Mouse (Mus musculus) hindbrain, postnatal 0 days (tissue): Measurements from ENCODE around the gene Kat14. TPM values are rescaled to one million over a fixed set of nuclear protein-coding genes. Genes with fewer than 3 reads are reported as not detected.

ENCODE experiments used
- ATAC-seq: fragments of 200-750 bp; cut with Nextera tagmentation; 2 replicates; pipeline ENCODE4 v1.8.0; 2017; ENCODE audit warnings: mild to moderate bottlenecking, moderate TSS enrichment, moderate library complexity
- DNase-seq: peaks from one replicate; pipeline ENCODE4 v3.0.0-alpha.2; 2015; ENCODE audit warnings: low spot score
- H3K27ac ChIP-seq: fragments of 300-500 bp; sonication (generic); 2 replicates; pipeline ENCODE4 v1.5.1; 2014; ENCODE audit warnings: mild to moderate bottlenecking
- H3K27me3 ChIP-seq: fragments of 300-500 bp; sonication (generic); 2 replicates; pipeline ENCODE4 v1.6.1; 2014; ENCODE audit warnings: low read length, mixed read lengths; ENCODE audit not compliant: insufficient read depth
- H3K36me3 ChIP-seq: fragments of 300-500 bp; sonication (generic); 2 replicates; pipeline ENCODE4 v1.6.1; 2014; ENCODE audit warnings: low read length, mixed read lengths; ENCODE audit not compliant: insufficient read depth
- H3K4me1 ChIP-seq: fragments of 300-500 bp; sonication (generic); 2 replicates; pipeline ENCODE4 v1.6.1; 2014; ENCODE audit warnings: antibody characterized with exemption, low read length, mixed read lengths; ENCODE audit not compliant: insufficient read depth
- H3K4me2 ChIP-seq: fragments of 300-500 bp; sonication (generic); 2 replicates; pipeline ENCODE4 v1.6.1; 2014; ENCODE audit warnings: low read depth, mild to moderate bottlenecking, low read length, moderate library complexity, mixed read lengths
- H3K4me3 ChIP-seq: fragments of 300-500 bp; sonication (generic); 2 replicates; pipeline ENCODE4 v1.5.1; 2014; ENCODE audit warnings: low read length
- H3K9ac ChIP-seq: fragments of 300-500 bp; sonication (generic); replicated peaks from 2 replicates; pipeline ENCODE4 v1.6.1; 2014; ENCODE audit warnings: mild to moderate bottlenecking, low read length, moderate library complexity, mixed read lengths
- H3K9me3 ChIP-seq: fragments of 300-500 bp; sonication (generic); 2 replicates; pipeline ENCODE4 v1.6.1; 2016; ENCODE audit warnings: low read length, mixed read lengths
- CTCF ChIP-seq: IDR thresholded peaks from 2 replicates; pipeline ENCODE4 v1.5.1; 2016; ENCODE audit warnings: antibody characterized with exemption, control low read depth, low read depth
- WGBS: fragments of 180-500 bp; shearing (Covaris S2); extraction: QIAGEN DNeasy Blood & Tissue Kit; methylation state at CpG from one replicate; pipeline ENCODE4 v1.1.7; 2014; 5-methylcytosine and 5-hydroxymethylcytosine counted together
- polyA plus RNA-seq: library from polyadenylated mRNA; unstranded; fragments of >200 nt; fragmentation: Nextera tagmentation; extraction: Ambion mirVana; gene quantifications from 2 replicates; pipeline ENCODE4 v1.2.1, GENCODE M21; 2015
- total RNA-seq: library from RNA; depleted of rRNA; stranded (reverse); fragments of >200 nt; gene quantifications from 2 replicates; pipeline ENCODE4 v1.2.3, GENCODE M21; 2014

The Kat14 gene
- total and polyA plus RNA-seq, 2 experiments from 2014 or later, result 22.5 to 23.5 TPM

DNA sequence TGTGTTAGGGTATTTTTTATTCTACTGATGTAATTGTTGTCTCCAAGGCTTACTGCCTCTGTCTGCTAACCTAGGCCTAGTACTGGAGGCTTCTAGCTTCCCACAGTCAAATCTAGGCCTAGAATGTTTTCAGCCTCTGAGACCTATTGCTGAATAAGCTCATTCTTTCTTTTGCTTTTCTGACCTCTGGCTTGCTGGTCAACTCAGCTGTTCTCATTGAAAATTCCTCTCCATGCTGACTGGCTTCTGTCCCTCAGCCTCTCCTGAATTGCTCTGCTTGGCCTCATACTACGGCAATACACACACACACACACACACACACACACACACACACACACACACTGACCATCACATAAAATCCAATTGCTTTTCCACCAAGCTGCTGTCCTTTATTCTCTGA is 57.0 kb downstream of the Kat14 start:
- Histone ChIP-seq H3K9ac (no peak overlapping the region), H3K36me3 (no peaks in the 10 kb centered on the region), H3K9me3 (no peaks in the 10 kb centered on the region), H3K27ac (no peak overlapping the region), H3K4me3 (no peak overlapping the region), H3K4me1 (no peaks in the 10 kb centered on the region), H3K4me2 (no peak overlapping the region), H3K27me3 (no peaks in the 10 kb centered on the region)
- no peak for DNase-seq
- no peak for TF ChIP-seq CTCF
- 43% methylated on average over 1 of the region's 1 CpGs for WGBS
- no peak for ATAC-seq

DNA sequence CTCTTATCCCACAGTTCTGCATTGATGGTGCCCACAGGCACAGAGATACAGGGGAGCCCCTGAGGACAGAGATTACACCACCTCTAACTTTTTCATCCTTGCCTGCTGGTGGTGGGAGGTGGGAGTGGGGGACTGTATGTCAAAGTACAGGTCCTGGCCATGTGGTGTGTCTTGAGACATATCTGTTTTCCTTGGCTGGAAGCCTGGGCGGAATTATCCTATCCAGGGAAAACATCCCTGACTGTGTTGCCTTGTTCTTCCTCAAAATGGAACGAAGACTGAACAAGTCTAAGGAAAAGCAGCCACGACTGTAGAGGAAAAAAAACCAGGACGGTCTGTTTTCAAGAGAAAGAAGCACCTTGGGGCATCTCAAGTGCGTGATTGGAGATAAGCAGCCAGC is 59.1 kb downstream of the Kat14 start:
- DNase-seq (no peak), ATAC-seq (no peak)
- Histone ChIP-seq H3K4me2 (no peak overlapping the region), H3K4me3 (no peak overlapping the region), H3K27ac (no peak overlapping the region), H3K27me3 (no peaks in the 10 kb centered on the region), H3K36me3 (no peaks in the 10 kb centered on the region), H3K9me3 (no peaks in the 10 kb centered on the region), H3K4me1 (no peaks in the 10 kb centered on the region), H3K9ac (no peak overlapping the region)
- WGBS, result 80% methylated on average over 5 of the region's 5 CpGs
- no peak for TF ChIP-seq CTCF

DNA sequence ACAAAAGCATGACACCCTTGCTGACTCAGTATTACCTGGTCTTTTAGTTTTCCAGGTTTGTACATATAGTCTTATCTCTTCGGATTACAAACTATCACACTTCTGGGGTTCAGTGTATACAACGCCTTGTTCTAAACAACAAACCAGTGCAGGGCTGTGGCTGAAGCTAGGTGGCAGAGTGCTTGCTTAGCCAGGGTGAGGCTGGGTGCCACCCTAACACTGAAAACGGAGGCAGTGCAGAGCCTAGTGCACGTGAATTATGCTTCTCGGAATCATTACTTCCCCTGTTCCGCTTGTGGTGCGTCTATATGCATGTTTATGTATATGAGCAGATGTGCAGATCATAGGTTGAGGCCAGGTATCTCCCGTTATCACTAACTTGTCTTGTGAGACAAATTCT is 59.9 kb downstream of the Kat14 start:
- H3K9me3 ChIP-seq, result no peaks in the 10 kb centered on the region
- WGBS, result 85% methylated on average over 8 of the region's 8 CpGs
- no peaks in the 10 kb centered on the region for H3K27me3 ChIP-seq
- H3K4me3 ChIP-seq, result no peak overlapping the region
- no peak for DNase-seq
- H3K36me3 ChIP-seq, result no peaks in the 10 kb centered on the region
- no peak for ATAC-seq
- no peaks in the 10 kb centered on the region for H3K4me1 ChIP-seq
- no peak overlapping the region for H3K4me2 ChIP-seq
- no peak overlapping the region for H3K27ac ChIP-seq
- no peak for TF ChIP-seq CTCF
- H3K9ac ChIP-seq, result no peak overlapping the region

DNA sequence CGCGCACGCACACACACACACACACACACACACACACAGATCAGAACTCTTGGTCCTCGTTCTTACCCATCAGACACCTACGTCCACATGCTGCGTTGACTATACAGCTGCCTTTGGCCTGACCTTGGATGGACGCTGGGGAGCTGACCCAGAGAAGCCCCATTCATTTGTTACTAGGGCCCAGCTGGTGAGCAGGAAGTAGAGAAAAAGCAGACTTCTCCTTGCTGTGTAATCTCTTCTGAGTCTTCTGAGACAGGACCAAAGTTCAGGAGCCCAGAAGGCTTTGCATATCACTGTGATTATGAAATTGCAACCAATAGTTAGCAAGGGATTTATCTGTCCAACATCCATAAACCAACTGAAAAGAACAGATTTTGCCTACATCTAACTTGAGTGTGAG is 60.4 kb downstream of the Kat14 start:
- Histone ChIP-seq H3K36me3 (no peaks in the 10 kb centered on the region), H3K4me1 (no peaks in the 10 kb centered on the region), H3K27ac (no peak overlapping the region), H3K4me2 (no peak overlapping the region), H3K9me3 (no peaks in the 10 kb centered on the region), H3K27me3 (no peaks in the 10 kb centered on the region), H3K4me3 (no peak overlapping the region), H3K9ac (no peak overlapping the region)
- WGBS, result 84% methylated on average over 7 of the region's 7 CpGs
- no peak for TF ChIP-seq CTCF
- no peak for DNase-seq
- ATAC-seq, result no peak

DNA sequence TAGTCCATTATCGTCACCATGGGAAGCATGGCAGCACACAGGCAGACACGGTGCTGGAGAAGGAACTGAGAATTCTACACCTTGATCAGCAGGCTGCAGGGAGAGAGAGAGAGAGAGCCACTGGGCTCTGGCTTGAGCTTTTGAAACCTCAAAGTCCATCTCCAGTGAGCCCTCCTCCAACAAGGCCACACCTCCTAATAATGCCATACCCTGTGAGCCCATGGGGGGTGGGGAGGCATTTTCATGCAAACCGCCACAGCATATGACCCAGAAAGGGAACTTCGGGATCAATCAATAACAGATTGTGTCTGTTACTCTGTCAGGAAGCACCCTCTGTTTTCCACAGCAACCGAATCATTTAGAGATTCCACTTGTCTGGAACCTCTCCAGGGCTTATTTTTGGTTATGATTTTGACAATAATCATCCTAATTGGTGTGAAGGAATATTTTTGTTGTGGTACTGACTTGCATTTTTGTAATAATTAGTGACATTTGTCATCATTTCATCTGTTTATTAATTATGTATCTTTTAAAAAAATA is 62.6 kb downstream of the Kat14 start:
- ATAC-seq (no peak), DNase-seq (no peak)
- no peaks in the 10 kb centered on the region for H3K27me3 ChIP-seq
- no peak overlapping the region for H3K4me3 ChIP-seq
- TF ChIP-seq CTCF, result no peak
- no peaks in the 10 kb centered on the region for H3K9me3 ChIP-seq
- WGBS, result 76% methylated on average over 5 of the region's 5 CpGs
- no peak overlapping the region for H3K4me2 ChIP-seq
- H3K27ac ChIP-seq, result no peak overlapping the region
- no peaks in the 10 kb centered on the region for H3K4me1 ChIP-seq
- H3K9ac ChIP-seq, result no peak overlapping the region
- no peaks in the 10 kb centered on the region for H3K36me3 ChIP-seq

DNA sequence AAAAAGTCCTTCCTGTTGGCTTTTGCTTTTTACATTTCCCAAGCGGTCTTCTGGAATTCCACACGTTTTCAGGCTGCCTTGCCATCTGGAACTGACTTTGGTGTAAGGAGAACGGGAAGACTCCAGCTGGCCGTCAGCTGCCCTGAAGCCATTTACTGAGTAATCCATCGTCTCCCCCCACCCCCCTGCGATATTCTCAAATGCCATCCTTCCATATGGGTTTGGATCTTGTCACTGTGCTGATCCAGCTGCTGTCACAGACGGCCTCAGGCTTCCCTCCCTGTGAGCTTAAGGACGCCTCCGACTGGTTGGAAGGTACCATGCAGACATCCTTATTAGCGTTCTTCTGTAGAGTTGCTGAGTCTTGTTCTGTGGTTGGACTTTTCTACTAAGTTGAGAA is 66.9 kb downstream of the Kat14 start:
- WGBS, result 69% methylated on average over 10 of the region's 10 CpGs
- Histone ChIP-seq H3K4me1 (no peaks in the 10 kb centered on the region), H3K4me2 (no peak overlapping the region), H3K9me3 (no peaks in the 10 kb centered on the region), H3K4me3 (no peak overlapping the region), H3K9ac (no peak overlapping the region), H3K27me3 (no peaks in the 10 kb centered on the region), H3K36me3 (no peaks in the 10 kb centered on the region), H3K27ac (no peak overlapping the region)
- no peak for TF ChIP-seq CTCF
- ATAC-seq, result no peak
- no peak for DNase-seq

DNA sequence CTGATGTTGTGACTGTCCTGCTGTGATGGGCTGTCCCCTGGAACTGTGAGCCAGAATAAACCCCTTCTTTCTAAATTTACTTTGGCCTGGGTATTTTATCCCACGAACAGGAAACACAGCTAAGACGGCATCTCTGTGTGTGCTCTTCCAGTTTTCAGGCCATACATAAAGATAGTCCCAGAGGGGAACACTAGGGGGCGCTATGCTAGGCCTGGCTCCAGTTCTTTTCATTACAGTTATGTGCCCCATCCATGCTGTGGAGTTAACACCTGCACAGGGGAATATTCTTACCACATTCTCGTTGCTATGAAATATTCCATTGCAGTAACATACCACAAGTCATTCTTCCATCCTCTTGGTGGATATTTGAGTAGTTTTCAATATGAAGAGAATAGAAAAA is 69.6 kb downstream of the Kat14 start:
- WGBS, result 55% methylated on average over 4 of the region's 4 CpGs
- Histone ChIP-seq H3K36me3 (no peaks in the 10 kb centered on the region), H3K27me3 (no peaks in the 10 kb centered on the region), H3K9ac (no peak overlapping the region), H3K4me1 (no peaks in the 10 kb centered on the region), H3K4me3 (no peak overlapping the region), H3K9me3 (no peaks in the 10 kb centered on the region), H3K27ac (no peak overlapping the region), H3K4me2 (no peak overlapping the region)
- TF ChIP-seq CTCF, result peak; percentile 24
- no peak for DNase-seq
- no peak for ATAC-seq
